Mouse (Mus musculus): ENCODE results near the gene Anapc2.

The Anapc2 gene

DNA sequence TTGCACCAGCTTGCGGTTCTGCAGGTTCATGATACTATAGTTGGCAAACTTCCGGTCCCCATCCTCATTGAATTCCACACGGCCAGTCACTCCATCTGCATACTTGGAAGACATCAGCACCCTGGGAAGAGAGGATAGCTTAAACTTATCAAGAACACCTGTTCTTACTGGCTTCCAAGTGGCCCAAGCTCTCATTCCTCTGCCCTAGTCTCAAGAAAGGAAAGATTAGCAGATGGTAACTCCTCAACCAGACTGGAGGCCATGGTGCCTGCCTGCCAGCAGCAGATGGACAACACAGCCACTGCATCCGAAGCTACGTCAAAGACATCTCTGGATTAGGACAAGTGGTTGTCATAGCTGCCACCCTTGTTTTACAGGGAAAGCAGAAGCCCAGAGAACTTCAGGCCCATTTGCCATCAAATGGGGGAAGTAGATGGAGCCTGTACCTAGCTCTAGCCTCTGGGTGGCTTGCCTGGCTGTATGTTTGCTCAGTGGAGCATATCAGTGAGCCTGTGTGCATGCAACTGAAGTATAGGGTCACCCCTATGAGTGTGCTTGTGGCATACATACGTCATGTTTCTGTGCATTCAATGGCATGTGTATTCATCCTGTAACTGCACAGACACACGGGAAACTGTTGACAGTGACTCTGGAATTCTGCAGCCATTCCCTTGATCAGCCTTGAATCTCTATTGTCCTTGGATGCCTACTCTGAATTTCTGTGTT, 31.8 kb downstream of the Anapc2 start:
- DNase-seq (ENCODE audit: low read depth, low spot score) = no peak

DNA sequence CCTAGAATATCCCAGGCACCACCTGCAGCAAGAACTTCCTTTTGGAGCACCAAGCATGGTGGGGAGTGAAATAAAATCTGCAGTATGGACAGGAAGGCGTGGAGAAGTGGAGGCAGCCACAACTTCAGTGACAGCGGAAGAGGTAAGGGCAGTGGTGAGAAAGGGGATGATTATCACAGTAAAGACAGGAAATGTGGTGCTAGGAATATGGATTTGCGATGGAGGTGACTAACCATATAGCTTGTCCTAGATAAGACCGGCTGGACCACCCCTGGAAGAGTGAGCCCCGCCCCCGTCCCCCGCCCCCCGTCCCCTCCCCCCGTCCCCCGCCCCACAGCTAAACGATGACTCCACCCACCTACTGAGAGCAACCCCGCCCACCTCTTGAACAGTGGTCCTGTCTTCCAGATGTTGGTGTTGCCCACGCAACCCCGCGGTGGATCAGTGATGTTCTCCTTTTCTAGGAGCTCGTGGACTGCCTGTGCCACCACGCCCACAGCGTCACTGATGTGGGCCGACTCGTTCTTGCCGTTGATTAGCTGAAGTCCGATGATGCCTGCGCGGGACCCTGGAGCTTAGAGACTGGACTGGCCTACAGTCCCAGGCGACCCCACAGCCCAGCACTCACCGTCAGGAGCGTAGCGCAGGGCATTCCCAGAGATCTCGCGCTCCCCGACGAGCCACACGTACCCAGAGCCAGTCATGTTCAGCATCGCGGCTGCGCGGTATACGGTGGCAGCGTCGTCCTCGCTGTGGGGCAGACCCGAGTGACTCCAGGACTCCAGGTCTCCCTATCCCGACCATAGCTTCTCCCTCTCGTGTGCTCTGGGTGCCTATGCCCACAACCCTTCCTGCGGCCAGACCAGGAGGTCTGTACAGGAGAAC, 32.6 kb downstream of the Anapc2 start:
- no peak for DNase-seq (ENCODE audit: low read depth, low spot score)

DNA sequence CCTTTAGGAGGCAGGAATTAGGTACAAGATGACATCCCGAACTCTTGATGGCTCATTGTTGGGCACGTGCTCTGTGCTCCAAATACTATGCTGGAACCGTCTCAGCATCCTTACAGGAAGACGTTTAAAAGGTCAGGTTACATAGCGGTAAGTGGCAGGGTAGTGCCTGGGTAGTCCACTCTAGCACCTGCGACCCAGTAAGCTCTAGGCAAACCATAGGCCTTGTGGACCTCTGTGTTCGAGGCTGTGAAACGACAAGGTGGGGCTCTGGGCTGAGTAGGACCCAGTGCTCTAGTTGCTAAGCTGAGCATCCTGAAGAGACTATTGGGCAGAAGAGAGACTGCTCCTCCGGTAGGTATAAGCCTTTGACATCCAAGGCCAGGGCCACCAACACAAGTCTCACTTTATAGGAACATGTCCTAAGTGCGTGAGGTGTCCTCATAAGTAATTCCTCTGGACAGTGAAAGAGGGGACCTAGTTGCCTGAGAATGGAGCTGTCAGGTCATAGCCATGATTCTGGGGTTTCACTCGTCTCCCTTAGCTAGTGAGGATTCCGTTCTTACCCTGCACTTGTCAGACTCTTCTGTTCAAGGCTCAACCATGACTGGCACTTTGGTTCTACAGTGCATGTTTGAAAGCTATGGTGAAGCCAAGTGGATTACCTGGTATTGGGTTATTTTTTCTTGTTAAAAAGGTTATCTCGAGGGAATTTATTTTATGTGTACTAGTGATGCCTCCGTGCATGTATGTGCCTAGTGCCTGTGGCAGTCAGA, 33.5 kb downstream of the Anapc2 start:
- DNase-seq (ENCODE audit: low read depth, low spot score) = no peak

DNA sequence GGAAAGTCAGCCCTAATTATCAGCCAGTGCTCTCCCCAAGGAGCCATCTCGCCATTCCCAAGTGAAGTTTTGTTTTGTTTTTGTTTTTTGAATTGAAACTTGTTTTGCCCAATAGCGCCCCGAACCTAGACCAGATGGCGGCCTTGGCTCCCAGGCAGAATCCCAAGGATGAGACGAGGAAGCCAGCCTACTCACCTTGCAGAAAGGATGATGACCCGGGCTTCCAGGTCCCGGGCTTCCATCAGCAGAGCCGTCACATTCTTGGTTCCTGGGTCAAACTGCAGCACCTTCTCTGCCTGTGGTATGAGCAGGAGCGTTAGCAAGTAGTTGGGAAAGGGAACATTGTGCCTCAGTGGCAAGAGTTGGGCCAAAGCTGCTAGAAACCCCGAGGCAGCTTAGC, 37.9 kb downstream of the Anapc2 start:
- no peak for DNase-seq (ENCODE audit: low read depth, low spot score)

DNA sequence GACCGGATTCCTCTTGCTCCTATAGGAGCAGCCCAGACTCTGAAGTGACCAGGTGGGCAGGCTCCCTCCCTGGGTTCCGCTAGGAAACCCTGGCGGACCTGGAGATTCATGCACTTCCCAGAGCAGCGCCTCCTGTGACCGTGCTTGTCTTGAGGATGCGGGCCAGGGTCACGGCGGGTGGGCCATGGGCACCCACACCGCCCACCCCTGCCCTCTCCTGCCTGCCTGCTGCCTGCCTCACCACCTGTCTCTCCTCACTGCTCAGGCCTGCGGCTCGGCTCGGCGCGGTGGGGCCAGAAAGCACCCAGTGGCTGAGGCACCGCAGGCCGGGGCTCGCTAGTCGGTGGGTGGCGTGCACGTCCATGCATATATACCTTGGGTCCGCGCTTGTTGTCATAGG, 38.7 kb downstream of the Anapc2 start:
- DNase-seq (ENCODE audit: low read depth, low spot score) = no peak

DNA sequence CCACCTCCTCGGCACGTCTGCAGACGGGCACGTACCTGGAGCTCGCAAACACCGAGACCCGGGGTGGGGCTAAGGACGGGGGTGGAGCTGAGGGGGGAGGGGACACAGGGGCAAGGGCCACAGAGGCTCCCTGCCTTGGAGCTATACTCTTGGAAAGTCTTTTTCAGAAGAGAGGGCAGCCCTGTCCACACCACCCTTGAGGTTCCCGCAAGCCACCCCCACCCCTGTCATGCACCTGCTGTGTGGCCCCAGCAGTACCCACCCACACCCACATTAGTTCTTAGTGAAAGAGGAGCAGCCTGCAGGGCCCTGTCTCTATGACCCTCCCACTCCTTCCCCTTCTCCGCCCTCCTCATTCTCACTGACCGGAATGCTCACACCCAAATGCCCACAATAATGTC, 39.2 kb downstream of the Anapc2 start:
- no peak for DNase-seq (ENCODE audit: low read depth, low spot score)

DNA sequence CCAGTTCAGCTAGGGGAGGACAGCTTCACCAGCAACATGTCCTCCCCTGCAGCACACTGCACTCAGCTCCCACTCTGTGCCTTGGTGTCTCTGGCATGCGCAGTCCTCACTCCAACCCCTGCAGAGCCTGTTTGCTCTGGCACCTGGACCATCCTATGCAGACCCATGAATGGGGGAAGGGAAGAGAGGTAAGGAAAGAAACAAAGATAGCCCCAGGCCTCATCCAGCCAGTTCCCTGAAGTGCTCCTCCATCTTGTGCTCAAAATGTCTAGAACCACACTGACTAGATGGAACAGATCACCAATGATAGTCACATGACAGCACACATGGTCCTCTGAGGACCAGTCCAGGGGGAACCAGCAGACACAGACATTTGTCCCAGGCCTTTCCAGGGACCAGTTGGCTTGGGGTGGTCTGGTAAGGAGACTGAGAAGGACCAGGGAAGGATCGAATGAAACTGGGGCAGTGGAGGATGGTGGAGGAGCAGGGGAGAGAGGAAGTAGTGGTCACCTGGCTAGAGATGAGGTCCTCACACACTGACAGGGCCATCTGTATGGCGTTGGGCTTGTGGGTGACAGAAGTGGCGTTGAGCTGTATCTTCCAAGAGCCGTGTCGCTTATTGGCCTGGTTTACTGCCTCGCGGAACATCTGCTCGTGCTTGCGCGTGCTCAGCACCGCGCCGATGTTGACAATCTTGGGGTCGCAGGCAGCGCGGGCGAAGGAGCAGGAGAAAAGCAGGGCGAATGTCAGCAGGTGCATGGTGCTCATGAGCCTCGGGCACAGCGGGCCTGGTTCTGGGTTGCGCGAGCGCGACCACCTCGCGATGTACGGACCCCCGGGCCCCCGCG, 46.1 kb downstream of the Anapc2 start:
- no peak for DNase-seq (ENCODE audit: low read depth, low spot score)

DNA sequence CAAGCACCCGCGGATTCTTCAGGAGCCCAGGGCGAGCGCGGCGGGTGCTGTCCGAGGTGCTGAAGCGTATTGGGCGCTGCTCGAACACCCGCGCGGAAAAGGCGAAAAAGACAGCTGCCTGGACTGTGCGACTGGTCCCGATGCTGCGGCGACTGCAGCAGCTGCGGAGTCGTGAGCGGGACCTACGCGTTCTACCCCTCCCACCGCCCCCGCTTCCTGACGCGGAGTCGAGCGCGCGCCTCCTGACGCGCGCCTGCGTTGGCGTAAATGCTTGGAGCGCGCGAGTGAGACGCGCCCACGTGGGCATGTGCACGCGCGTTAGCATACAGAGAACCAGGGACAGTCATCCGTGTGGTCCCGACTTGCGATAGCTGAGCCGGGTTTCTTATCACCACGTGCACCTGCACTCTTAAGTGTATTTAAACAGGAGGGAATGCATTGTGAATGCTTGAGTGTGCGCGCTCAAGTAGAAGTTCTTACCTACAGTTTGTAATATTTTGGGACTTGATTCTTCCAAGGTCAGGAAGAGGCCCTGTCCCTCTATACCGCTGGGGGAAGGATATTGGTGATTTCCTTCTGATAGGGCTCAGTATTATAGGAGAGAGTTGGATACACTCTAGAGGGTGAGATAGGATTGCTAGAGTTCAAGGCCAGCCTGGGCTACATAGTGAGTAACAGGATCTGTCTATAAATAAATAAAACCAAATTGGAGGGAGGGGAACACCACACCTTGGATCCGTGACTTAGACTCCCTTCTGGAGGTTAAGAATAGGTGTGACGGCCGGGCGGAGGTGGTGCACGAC, 46.9 kb downstream of the Anapc2 start, which contains the start of gene Grin1:
Grin1 (minus strand) TSS at position 217 of the 803 bp plus-strand sequence.
- no peak for DNase-seq (ENCODE audit: low read depth, low spot score)

DNA sequence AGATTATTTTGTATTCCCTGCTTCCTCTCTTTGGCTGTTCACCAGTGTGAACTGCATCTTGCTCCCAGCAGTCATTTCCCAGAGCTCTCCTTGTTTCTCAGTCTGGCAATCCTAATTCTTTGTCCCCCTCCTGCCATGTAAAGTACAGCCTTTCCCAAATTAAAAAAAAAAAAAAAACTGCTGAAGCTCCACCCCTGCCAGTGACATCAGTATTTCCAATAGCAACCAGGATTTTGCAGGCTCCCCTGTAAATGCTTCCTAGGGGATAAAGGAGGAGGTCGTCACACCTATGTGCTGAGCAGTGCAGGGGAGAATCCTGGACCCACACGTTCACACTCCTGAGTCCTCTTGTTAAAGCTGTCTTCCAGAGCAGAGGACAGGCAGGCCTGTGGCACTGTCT, 47.8 kb downstream of the Anapc2 start:
- DNase-seq (ENCODE audit: low read depth, low spot score) = no peak

DNA sequence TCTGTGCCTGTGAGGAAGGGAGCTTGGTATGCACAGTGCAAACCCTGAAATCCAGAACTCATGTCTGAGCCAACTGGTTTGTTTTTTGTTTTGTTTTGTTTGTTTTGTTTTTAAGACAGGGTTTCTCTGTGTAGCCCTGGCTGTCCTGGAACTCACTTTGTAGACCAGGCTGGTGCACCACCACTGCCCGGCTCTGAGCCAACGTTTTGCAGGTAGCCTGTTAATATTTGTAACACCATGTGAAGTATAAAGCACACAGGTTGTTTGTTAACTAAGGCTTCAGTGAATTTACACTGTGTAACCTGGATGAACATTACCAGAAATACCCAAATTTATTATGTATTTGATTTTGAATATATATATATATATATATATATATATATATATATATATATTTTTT, 53.8 kb downstream of the Anapc2 start:
- DNase-seq (ENCODE audit: low read depth, low spot score) = no peak

DNA sequence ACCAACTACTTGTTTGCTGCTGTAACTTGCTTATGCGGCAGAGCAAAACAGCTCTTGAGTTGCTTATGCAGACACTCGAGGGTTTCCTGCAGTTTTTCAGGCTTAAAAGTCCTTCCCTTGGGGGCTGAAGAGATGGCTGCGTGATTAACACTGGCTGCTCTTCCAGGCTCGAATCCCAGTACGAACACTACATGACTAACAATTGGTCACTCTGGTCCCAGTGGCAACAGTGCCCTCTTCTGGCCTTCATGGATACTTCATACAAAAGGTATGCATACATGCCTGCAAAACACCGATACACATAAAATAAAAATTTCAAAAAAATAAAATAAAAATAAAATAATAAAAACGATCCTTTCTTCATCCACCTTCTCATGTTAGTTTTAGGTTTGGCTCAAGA, 56.2 kb downstream of the Anapc2 start:
- peak; percentile 74 for DNase-seq (ENCODE audit: low read depth, low spot score)

DNA sequence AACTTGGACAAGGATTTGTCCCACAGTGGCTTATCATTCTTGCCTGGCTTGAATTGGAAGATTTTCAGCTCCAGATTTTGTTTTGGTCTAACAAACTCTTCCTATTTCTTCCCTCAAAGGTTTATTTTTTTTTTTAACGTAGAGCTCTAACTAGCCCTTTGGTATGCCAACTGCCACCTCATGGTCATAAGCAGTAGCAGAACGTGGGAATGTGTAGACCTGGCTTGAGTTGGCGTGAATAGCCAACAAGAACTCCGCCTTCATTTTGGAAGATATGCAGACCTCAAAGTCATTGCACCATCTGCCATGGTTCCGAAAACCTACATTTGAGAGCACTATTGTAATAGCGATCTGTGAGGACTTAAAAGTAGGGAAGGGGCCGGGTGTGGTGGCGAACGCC, 59.2 kb downstream of the Anapc2 start:
- DNase-seq (ENCODE audit: low read depth, low spot score) = peak; percentile 63

DNA sequence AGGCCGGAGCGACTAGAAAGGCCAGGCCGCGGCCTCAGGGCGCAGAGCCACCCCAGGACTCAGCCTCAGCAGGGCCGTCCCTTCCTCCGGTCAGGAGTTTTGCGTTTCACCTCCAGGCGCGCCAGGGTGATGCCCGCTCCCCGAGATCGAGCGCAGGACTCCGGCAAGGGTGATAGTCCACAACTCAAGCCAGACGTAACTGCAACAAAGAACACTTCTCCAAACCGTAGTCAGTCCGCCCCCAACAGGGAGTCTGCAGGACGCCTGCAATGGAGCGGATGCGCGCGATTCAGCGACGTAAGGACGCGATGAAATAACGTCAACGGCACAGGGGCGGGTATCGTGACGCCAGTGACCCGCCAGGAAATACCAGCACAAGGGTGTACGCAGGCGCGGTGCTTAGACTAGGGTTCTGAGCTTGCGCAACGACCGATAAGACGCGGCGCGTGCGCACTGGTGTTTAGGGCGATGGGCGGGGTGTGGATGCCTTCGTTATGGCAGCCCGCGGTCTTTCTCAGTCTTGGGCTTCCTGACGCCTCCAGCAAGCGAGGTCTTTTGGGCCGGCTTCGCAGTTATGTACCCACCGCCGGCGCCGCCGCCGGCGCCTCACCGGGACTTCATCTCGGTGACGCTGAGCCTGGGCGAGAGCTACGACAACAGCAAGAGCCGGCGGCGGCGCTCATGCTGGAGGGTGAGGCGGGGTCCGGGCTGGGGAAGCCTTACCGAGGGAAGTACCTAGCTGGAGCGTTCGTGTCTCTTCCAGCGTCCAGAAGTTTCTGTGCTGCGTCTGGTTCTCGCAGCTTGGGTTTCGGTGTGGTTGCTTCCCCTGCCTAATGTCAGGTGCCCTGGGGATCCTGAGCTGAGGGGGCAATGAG, 60.2 kb downstream of the Anapc2 start, which contains the start of gene Man1b1:
Man1b1 (plus strand) TSS at position 53 of the 875 bp plus-strand sequence.
- peak; percentile 99 for DNase-seq (ENCODE audit: low read depth, low spot score)

DNA sequence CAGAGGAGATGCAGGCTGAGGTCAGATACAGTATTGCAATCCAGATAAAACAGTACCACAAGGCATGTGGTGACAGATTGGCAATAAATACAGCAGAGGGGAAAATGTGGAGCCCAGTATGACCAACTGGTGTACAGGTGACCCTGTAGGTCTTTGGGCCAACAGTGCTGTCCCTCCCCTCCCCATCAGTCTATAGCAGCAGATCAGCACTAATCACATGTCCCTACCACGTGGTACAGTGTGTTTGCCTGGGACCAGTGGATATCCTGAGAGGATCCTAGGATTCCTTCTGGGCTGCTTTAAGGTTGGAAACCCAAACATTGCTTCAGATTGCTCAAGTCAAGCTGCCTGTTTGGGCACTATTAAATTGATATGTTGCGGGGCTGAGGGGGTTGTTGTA, 61.3 kb downstream of the Anapc2 start:
- DNase-seq (ENCODE audit: low read depth, low spot score) = no peak
